Mouse (Mus musculus) kidney, embryonic 16.5 days (tissue): ENCODE measurements around the gene Adora2a. TPM values are rescaled to one million over a fixed set of nuclear protein-coding genes. Genes with fewer than 3 reads are reported as not detected.
A peak's percentile ranks its signal among the peaks of the same experiment; 100 is the strongest.

Source experiments
- ATAC-seq: fragments of 200-750 bp; cut with Nextera tagmentation; 2 replicates; pipeline ENCODE4 v1.8.0; 2017; ENCODE audit warnings: moderate TSS enrichment; ENCODE audit not compliant: low FRiP score, low TSS enrichment
- H3K27ac ChIP-seq: fragments of 300-500 bp; sonication (generic); 2 replicates; pipeline ENCODE4 v1.5.1; 2014; ENCODE audit warnings: low read length
- H3K27me3 ChIP-seq: fragments of 300-500 bp; sonication (generic); 2 replicates; pipeline ENCODE4 v1.6.1; 2014; ENCODE audit warnings: low read length, control low read depth, mixed read lengths; ENCODE audit not compliant: insufficient read depth
- H3K36me3 ChIP-seq: fragments of 300-500 bp; sonication (generic); 2 replicates; pipeline ENCODE4 v1.6.1; 2014; ENCODE audit warnings: low read length, control low read depth, mixed read lengths; ENCODE audit not compliant: insufficient read depth
- H3K4me1 ChIP-seq: fragments of 300-500 bp; sonication (generic); 2 replicates; pipeline ENCODE4 v1.6.1; 2014; ENCODE audit warnings: low read length, control low read depth, mixed read lengths; ENCODE audit not compliant: insufficient read depth
- H3K4me2 ChIP-seq: fragments of 300-500 bp; sonication (generic); replicated peaks from 2 replicates; pipeline ENCODE4 v1.6.1; 2014; ENCODE audit warnings: low read depth, low read length
- H3K4me3 ChIP-seq: fragments of 300-500 bp; sonication (generic); 2 replicates; pipeline ENCODE4 v1.5.1; 2014; ENCODE audit warnings: mild to moderate bottlenecking, low read length
- H3K9ac ChIP-seq: fragments of 300-500 bp; sonication (generic); replicated peaks from 2 replicates; pipeline ENCODE4 v1.6.1; 2014; ENCODE audit warnings: low read length
- H3K9me3 ChIP-seq: fragments of 300-500 bp; sonication (generic); 2 replicates; pipeline ENCODE4 v1.6.1; 2016; ENCODE audit warnings: low read length, control low read depth
- WGBS: fragments of 180-500 bp; shearing (Covaris S2); extraction: QIAGEN DNeasy Blood & Tissue Kit; methylation state at CpG from one replicate; pipeline ENCODE4 v1.1.7; 2014; 5-methylcytosine and 5-hydroxymethylcytosine counted together
- polyA plus RNA-seq: library from polyadenylated mRNA; unstranded; fragments of >200 nt; fragmentation: Nextera tagmentation; extraction: Ambion mirVana; gene quantifications from 2 replicates; pipeline ENCODE4 v1.2.1, GENCODE M21; 2015

The Adora2a gene
- polyA plus RNA-seq, 1 experiment from 2014 or later = 6.4 TPM

- H3K27ac ChIP-seq = peak overlapping the region; percentile 80
- H3K4me1 ChIP-seq = peaks cover 25% of the 10 kb centered on the region
- H3K9ac ChIP-seq = peak overlapping the region; percentile 32
- H3K4me3 ChIP-seq = no peak overlapping the region
- H3K4me2 ChIP-seq = no peak overlapping the region
- H3K9me3 ChIP-seq = no peaks in the 10 kb centered on the region
- WGBS = 37% methylated on average over 6 of the region's 6 CpGs
- no peaks in the 10 kb centered on the region for H3K27me3 ChIP-seq
- H3K36me3 ChIP-seq = peaks cover 36% of the 10 kb centered on the region; the same call in 1 of the 2 replicates
- ATAC-seq = peak; percentile 67; the same call in 1 of the 2 replicates
Observed at GRCm38 (mm10) chr10:75304413-75304812, 12.3 kb upstream of the Adora2a start.

DNA sequence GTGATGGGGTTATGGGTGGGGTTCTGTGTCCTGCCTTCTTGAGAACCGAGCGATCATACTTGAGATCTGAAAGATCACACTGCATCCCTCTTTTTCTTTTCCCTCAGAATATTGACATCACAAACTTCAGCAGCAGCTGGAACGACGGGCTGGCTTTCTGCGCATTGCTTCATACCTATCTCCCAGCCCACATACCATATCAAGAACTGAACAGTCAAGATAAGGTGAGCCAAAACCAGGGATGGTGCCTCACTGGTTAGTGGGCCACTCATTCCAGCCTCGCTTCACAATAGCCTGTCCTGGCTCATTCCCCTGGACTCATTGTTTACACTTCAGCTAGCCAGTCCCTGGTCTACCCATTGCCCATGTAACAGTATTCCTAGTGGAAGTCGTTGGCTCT is 9.5 kb upstream of the Adora2a start:
- 91% methylated on average over 7 of the region's 7 CpGs for WGBS
- H3K36me3 ChIP-seq = peaks cover 62% of the 10 kb centered on the region

GRCm38 (mm10) chr10:75312361-75312760 is 4.3 kb upstream of the Adora2a start:
- no peak for ATAC-seq
- peaks cover 27% of the 10 kb centered on the region for H3K4me1 ChIP-seq
- no peak overlapping the region for H3K4me2 ChIP-seq
- H3K9ac ChIP-seq = no peak overlapping the region
- H3K36me3 ChIP-seq = peaks cover 45% of the 10 kb centered on the region
- no peak overlapping the region for H3K27ac ChIP-seq
- 67% methylated on average over 7 of the region's 7 CpGs for WGBS
- H3K27me3 ChIP-seq = 0 out of 2 replicates have a peak, but pooled peaks cover 3% of the 10 kb centered on the region
- H3K9me3 ChIP-seq = no peaks in the 10 kb centered on the region
- H3K4me3 ChIP-seq = no peak overlapping the region

More for the DNA sequence above, 9.5 kb upstream of the Adora2a start:
- Histone ChIP-seq H3K4me3 (no peak overlapping the region), H3K27me3 (no peaks in the 10 kb centered on the region), H3K9me3 (no peaks in the 10 kb centered on the region), H3K4me1 (peaks cover 20% of the 10 kb centered on the region), H3K9ac (no peak overlapping the region), H3K4me2 (no peak overlapping the region), H3K27ac (no peak overlapping the region)
- ATAC-seq = no peak

DNA sequence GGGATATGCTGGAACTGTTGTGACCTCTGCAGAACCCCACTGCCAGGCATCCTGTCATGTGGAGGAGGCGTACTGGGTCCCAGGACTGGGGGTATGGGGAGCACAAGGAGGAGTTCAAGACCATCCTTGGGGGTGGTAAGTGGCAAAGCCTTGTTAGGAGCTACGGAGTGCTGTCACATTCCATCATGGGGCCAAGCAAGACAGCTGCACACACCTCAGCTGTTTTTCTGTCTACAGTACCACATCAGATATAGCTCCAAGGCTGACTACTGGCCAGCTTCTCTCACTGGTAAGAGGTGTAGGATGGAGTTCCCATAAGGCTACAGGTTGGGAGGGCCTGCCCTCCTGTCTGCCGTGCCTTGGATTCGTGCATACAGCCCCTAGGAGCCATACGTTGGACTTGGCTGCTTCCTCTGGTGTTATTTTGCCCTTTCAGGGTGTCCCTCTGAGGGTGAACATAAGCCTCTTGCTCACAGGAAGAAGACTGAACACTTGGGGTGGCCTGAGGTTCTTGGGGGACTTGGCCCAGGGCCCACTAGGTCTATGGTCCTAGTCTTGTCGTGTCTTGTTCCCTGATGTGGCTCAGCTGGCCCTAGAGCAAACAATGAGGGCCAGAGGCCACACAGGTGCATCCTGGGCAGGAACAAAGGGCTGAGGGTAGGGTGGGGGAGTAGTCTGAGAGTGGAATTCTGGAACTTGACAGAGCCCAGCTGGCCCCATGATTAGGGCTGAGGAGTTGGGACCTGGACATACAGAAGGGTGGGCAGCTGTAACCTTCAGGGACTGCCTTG is 2.3 kb upstream of the Adora2a start:
- peak overlapping the region; percentile 64 for H3K27ac ChIP-seq
- H3K9me3 ChIP-seq = no peaks in the 10 kb centered on the region
- WGBS = 40% methylated on average over 6 of the region's 6 CpGs
- no peak overlapping the region for H3K4me3 ChIP-seq
- peaks cover 31% of the 10 kb centered on the region for H3K4me1 ChIP-seq
- H3K27me3 ChIP-seq = peaks cover 14% of the 10 kb centered on the region
- peak; percentile 44 for ATAC-seq
- H3K36me3 ChIP-seq = peaks cover 25% of the 10 kb centered on the region
- no peak overlapping the region for H3K4me2 ChIP-seq
- no peak overlapping the region for H3K9ac ChIP-seq

DNA sequence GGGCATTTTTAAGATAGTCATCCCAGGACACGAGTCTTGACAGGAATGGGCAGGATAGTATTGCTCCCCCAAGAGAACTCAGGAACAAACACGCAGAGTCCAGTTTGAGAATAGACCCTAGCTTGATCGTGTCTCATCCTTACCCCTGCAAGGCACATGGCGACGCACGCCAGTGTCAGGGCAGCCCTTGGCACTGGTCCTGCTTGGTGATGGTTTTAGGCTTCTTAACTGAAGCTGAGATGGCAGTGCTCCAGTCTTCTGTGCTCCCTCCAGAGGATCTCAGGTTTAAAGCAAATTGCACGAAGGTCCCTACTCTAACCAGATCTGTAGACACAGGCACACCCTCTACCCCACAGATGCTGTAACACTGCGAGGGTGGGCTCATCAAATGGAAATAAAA is 921 bp upstream of the Adora2a start:
- Histone ChIP-seq H3K4me1 (peaks cover 31% of the 10 kb centered on the region), H3K9ac (no peak overlapping the region), H3K9me3 (no peaks in the 10 kb centered on the region), H3K4me2 (no peak overlapping the region), H3K27ac (no peak overlapping the region), H3K27me3 (peaks cover 14% of the 10 kb centered on the region), H3K36me3 (peaks cover 12% of the 10 kb centered on the region), H3K4me3 (no peak overlapping the region)
- 80% methylated on average over 8 of the region's 8 CpGs for WGBS
- ATAC-seq = no peak

- peak; percentile 49 for ATAC-seq
Observed at GRCm38 (mm10) chr10:75316472-75316871, 205 bp upstream of the Adora2a start.

DNA sequence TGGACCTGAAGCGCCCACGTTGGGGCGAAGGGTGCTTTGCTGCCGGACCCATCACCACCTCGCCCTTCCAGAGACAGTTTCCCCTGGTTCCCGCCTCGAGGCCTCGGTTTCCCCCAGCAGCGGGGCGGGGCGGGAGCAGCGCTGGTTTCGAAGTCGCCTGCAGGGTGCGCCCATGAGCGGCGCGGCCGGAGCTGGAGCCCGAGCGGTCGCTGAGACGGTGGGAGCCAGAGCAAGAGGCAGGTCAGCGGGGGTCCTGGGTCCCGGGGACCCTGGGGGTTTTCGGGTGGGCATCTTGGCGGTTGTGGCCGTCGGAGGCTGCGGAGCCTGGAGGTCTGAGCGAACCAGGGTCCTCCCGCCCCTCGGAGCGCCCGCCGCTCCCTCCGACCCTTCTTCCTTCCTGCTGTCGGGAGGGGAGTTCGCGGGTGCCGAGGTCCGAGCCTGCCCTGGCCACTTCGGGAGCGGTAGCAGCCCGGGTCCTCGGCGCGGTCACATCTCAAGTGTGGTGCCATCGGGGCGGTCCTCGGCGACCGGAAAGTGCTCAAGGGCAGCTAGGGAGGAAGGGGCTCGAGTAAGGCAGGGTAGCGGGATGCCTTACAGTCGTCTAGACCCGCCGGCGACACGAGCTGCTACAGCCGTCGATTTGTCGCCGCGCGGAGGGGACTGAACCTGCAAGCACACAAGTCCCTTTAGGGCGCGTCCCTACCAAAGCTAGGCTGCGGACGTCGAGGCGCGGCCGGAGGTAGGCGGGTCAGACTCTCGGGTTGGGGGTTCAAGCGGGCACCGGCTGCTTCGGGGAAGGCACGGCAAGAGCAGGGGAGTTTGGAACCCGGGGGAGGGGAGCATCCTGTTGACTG is 458 bp downstream of the Adora2a start:
- Histone ChIP-seq H3K27ac (peak overlapping the region; percentile 49), H3K27me3 (peaks cover 14% of the 10 kb centered on the region), H3K9ac (peak overlapping the region; percentile 72), H3K4me2 (peak overlapping the region; percentile 75), H3K4me3 (peak overlapping the region; percentile 60), H3K36me3 (no peaks in the 10 kb centered on the region; the same call in 1 of the 2 replicates), H3K4me1 (peaks cover 31% of the 10 kb centered on the region), H3K9me3 (no peaks in the 10 kb centered on the region)
- WGBS = 1% methylated on average over 81 of the region's 81 CpGs
- peak; percentile 63 for ATAC-seq

More at GRCm38 (mm10) chr10:75316472-75316871, 205 bp upstream of the Adora2a start:
- H3K9me3 ChIP-seq = no peaks in the 10 kb centered on the region
- peak overlapping the region; percentile 2; the same call in 1 of the 2 replicates for H3K27ac ChIP-seq
- H3K27me3 ChIP-seq = peaks cover 14% of the 10 kb centered on the region
- WGBS = 5% methylated on average over 9 of the region's 9 CpGs
- peak overlapping the region; percentile 60 for H3K4me3 ChIP-seq
- peaks cover 31% of the 10 kb centered on the region for H3K4me1 ChIP-seq
- H3K9ac ChIP-seq = peak overlapping the region; percentile 72
- H3K36me3 ChIP-seq = peaks cover 5% of the 10 kb centered on the region
- H3K4me2 ChIP-seq = peak overlapping the region; percentile 75

GRCm38 (mm10) chr10:75318206-75318605 is 1.5 kb downstream of the Adora2a start:
- H3K4me1 ChIP-seq = peaks cover 34% of the 10 kb centered on the region
- H3K4me2 ChIP-seq = peak overlapping the region; percentile 75
- WGBS = 81% methylated on average over 6 of the region's 6 CpGs
- no peak overlapping the region for H3K27ac ChIP-seq
- no peak for ATAC-seq
- H3K9ac ChIP-seq = peak overlapping the region; percentile 72; the same call in 1 of the 2 replicates
- H3K4me3 ChIP-seq = peak overlapping the region; percentile 60
- no peaks in the 10 kb centered on the region for H3K36me3 ChIP-seq
- H3K9me3 ChIP-seq = no peaks in the 10 kb centered on the region
- peaks cover 14% of the 10 kb centered on the region for H3K27me3 ChIP-seq

DNA sequence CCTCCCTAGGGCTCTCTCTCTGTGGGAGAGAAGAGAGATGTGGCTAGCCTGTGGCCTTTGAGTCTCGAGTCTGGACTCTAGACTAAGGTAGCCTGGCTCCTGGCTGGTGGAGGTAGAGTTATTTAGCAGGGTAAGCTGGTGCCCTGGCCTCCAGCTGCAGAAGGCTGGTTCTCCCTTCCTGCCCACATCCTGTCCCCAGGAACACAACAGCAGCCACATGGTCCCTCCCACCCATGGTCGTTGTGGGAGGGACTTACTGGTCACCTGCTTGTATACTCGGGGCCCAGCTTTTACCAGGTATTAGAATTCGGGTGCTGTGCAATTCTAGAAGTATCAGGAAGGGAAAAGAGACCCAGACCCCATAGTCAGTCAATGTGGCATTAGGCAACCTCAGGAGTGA is 3.6 kb downstream of the Adora2a start:
- WGBS = 35% methylated on average over 4 of the region's 4 CpGs

More for the DNA sequence above, 3.6 kb downstream of the Adora2a start:
- H3K27ac ChIP-seq = no peak overlapping the region
- no peaks in the 10 kb centered on the region for H3K9me3 ChIP-seq
- no peaks in the 10 kb centered on the region for H3K36me3 ChIP-seq
- H3K4me3 ChIP-seq = no peak overlapping the region
- H3K9ac ChIP-seq = no peak overlapping the region
- H3K4me2 ChIP-seq = no peak overlapping the region
- H3K4me1 ChIP-seq = peaks cover 19% of the 10 kb centered on the region; the same call in 1 of the 2 replicates
- H3K27me3 ChIP-seq = peaks cover 14% of the 10 kb centered on the region
- no peak for ATAC-seq
